Mouse (Mus musculus): ENCODE measurements at regions not wholly inside any gene's neighbourhood (a gene's known extent, or its start where the extent isn't known, plus 50 kb on each side); places are given as distances from the start of the nearest gene placed in this dataset.

- DNase-seq (ENCODE audit: low read depth, low spot score) = peak; percentile 33
Measured at GRCm38 (mm10) chr6:10970587-10971138, 936.6 kb downstream of the Ndufa4 start.

GRCm38 (mm10) chr6:10969841-10970536 is 937.3 kb downstream of the Ndufa4 start:
- peak; percentile 69 for DNase-seq (ENCODE audit: low read depth, low spot score)

GRCm38 (mm10) chr6:10943545-10943944 is 963.8 kb downstream of the Ndufa4 start:
- no peak for DNase-seq (ENCODE audit: low read depth, low spot score)

GRCm38 (mm10) chr6:10941470-10941869 is 965.8 kb downstream of the Ndufa4 start:
- DNase-seq (ENCODE audit: low read depth, low spot score) = no peak
